Mouse (Mus musculus) cortical plate, adult 2 months (tissue): ENCODE measurements around the gene Nwd1.

Experiments
- CTCF ChIP-seq: fragments of 200-500 bp; IDR thresholded peaks from 2 replicates; pipeline ENCODE4 v1.5.1; 2011; ENCODE audit warnings: mild to moderate bottlenecking, control low read depth, low read length; ENCODE audit not compliant: insufficient read depth; ENCODE audit errors: extremely low read depth
- POLR2A ChIP-seq: fragments of 200-500 bp; IDR thresholded peaks from 2 replicates; pipeline ENCODE4 v1.6.1; 2011; ENCODE audit warnings: mild to moderate bottlenecking, low read length, control low read depth; ENCODE audit not compliant: insufficient read depth; ENCODE audit errors: extremely low read depth

DNA sequence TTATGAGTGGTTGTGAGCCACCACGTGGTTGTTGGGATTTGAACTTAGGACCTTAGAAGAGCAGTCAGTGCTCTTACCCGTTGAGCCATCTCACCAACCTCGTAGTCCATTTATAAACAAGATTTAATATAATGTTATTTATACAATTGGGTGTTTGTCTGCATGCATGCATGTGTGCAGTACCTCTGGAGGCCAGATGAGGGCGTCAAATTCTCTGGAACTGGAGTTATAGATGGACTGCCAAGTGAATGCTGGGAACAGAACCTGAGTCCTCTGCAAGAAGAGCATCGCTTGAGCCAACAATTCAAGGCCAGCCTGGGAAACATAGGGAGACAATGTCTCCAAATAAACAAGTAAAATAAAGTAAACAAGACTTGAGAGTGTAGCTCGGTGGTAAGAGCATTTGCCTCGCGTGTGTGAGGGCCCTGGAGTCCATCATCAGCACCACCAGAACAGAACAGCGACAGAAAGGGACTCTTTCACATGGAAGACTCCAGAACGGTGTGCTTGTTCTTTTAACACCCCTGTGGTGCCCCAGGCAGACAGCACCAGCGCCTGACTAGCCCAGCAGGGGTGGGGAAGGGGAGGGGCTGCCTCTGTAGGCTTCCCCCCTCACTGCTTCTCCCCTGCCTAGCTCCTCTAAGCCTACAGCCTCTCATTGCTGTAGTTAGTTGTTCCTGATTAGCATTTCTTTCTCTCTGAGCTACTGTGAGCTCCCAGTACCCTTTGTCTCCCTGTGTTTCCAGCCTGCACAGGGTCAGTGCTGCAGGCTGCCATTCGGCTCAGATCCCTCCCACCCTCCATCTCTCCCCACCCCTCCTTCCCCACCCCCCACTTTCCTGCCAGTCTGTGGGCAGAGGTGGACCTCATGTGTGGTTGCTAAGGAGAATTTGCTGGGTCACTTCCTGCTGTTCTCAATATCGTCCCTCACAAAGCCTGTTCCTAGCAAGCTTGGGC, 8.3 kb downstream of the Nwd1 start:
- TF ChIP-seq CTCF: no peak
- TF ChIP-seq POLR2A: no peak
